Mouse (Mus musculus) heart, adult 10 weeks (tissue): ENCODE data around the gene Snrnp48. TPM values are rescaled to one million over a fixed set of nuclear protein-coding genes. Genes with fewer than 3 reads are reported as not detected.

Experiments
- polyA plus RNA-seq: library from polyadenylated mRNA; stranded (reverse); fragments of 350-450 nt; fragmentation: Illumina TruSeq; extraction: RNeasy Lipid Tissue Mini Kit (QIAGEN cat#74804); gene quantifications from one replicate; pipeline ENCODE4 v1.2.3, GENCODE M21; 2014; ENCODE audit warnings: low read depth, low replicate concordance

Snrnp48 gene
- polyA plus RNA-seq, result 20.6 TPM

DNA sequence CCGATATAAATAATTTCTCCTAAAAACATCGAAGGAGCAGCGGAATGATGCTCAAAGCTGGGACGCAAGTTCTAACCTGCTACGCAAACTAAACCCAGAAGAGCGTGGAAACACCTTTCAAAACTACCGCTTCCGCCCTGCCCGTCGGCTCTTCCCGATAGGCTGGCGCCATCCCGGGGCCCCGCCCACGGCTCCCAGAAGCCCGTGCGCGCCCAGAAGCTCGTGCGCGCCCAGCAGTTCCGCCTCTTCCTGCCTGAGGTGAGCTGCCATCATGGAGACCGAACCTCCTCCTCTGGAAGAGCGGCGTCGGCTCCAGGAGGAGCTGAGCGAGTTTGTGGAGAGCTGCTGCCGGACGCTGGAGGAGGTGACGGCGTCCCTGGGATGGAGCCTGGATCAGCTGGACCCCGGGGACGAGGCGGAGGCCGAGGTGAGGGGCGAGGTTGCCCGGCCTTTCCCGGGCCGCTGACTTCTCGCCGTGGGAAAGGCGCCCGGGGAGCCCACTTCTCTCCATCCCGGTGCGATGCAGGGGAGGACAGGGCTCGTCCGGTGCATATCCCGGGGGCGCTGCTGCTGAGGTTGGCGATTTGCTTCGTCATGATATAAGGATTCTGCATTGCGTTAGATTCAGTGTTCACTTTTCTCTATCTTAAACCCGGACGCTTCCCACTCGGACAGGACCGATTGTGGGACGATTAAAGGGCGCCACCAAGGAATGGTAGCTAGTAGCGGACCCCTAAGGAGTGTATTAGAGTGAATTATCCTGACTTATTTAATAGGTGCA lies at the start of gene Snrnp48:
TSS of gene Snrnp48 (plus strand) at position 237 of the 781 bp plus-strand sequence.

Other genes with a start within 250 kb of the Snrnp48 start
- gene Ssr1, start 210.7 kb upstream of the Snrnp48 start, polyA plus RNA-seq, result 25.0 TPM
- gene Riok1, start 167.9 kb upstream of the Snrnp48 start, polyA plus RNA-seq, result 14.6 TPM
- 0.79 TPM for gene Cage1, start 167.9 kb upstream of the Snrnp48 start, polyA plus RNA-seq
- gene Dsp, start 53.6 kb upstream of the Snrnp48 start, polyA plus RNA-seq, result 341 TPM
- gene Bmp6, start 140.2 kb downstream of the Snrnp48 start, polyA plus RNA-seq, result 17.4 TPM